Mouse (Mus musculus): ENCODE results near the gene Stac3. TPM values are rescaled to one million over a fixed set of nuclear protein-coding genes. Genes with fewer than 3 reads are reported as not detected.

Gene Stac3
- total and polyA plus RNA-seq, 3 experiments: 0.08 to 0.79 (median 0.50) TPM

GRCm38 (mm10) chr10:127490160-127491127 lies 11.0 kb upstream of the Stac3 start:
- Histone ChIP-seq H3K27me3 (replicated peaks) (no peaks in the 10 kb centered on the region), H3K4me3 (replicated peaks in 1 of 3; ENCODE audit: low read depth in 2 of 3, low read length in 2 of 3, poor library complexity in 1 of 3) (no peak overlapping the region), H3K36me3 (replicated peaks in 1 of 2; ENCODE audit: control insufficient read depth in 1 of 2, insufficient read depth in 1 of 2, low read length in 1 of 2) (peaks cover 51 to 85% of the 10 kb centered on the region in 2 experiments), H3K4me2 (ENCODE audit: insufficient read depth, low read depth, poor library complexity, severe bottlenecking) (no peak overlapping the region), H3K27ac (ENCODE audit: insufficient read depth, low read depth) (no peak overlapping the region), H3K9me3 (replicated peaks; ENCODE audit: low read length) (no peaks in the 10 kb centered on the region), H3K9ac (ENCODE audit: insufficient read depth, low read depth) (no peak overlapping the region), H3K79me2 (replicated peaks; ENCODE audit: control insufficient read depth, extremely low read depth, insufficient read depth, poor library complexity, severe bottlenecking) (no peaks in the 10 kb centered on the region), H3K4me1 (ENCODE audit: control insufficient read depth in 1 of 2, insufficient read depth in 2 of 2) (peaks cover 0 to 3% of the 10 kb centered on the region in 2 experiments; a peak in 1 of 4 replicates)
- no peak for DNase-seq (ENCODE audit: extremely low read depth)
- in situ Hi-C loops (cut with MboI; ENCODE audit: low pct_ligation_motif_present, low pct_unique_long_range_greater_than_20kb, low sequenced_read_pairs) (no loop called here), dilution Hi-C loops (cut with MboI; ENCODE audit: extremely low pct_ligation_motif_present, extremely low pct_unique_long_range_greater_than_20kb, low sequenced_read_pairs) (no loop called here)
- TF ChIP-seq GABPA (IDR thresholded peaks at IDR 0.05; ENCODE audit: insufficient replicate concordance, low read depth, low read length): no peak
- no peak for TF ChIP-seq ELF1 (IDR thresholded peaks at IDR 0.05; ENCODE audit: low read depth, low read length)
- TF ChIP-seq UBTF (IDR thresholded peaks at IDR 0.05; ENCODE audit: low read depth, low read length): no peak
- no peak for TF ChIP-seq ETS1 (conservative IDR thresholded peaks at IDR 0.05; ENCODE audit: low read depth, low read length)
- no peak for TF ChIP-seq USF1 (IDR thresholded peaks at IDR 0.05; ENCODE audit: low read depth, low read length)
- no peak for TF ChIP-seq HCFC1 (IDR thresholded peaks at IDR 0.05; ENCODE audit: low read depth, low read length)
- no peak for TF ChIP-seq KAT2A (IDR thresholded peaks at IDR 0.05; ENCODE audit: insufficient replicate concordance, low read length)
- no peak for TF ChIP-seq RAD21 (IDR thresholded peaks at IDR 0.05; ENCODE audit: low read depth, low read length)
- no peak for TF ChIP-seq MYC (IDR thresholded peaks at IDR 0.05; ENCODE audit: low read depth, low read length)
- TF ChIP-seq MXI1 (IDR thresholded peaks at IDR 0.05; ENCODE audit: low read depth, low read length): no peak
- TF ChIP-seq MAX (IDR thresholded peaks at IDR 0.05; ENCODE audit: low read length): no peak
- no peak for TF ChIP-seq SMC3 (IDR thresholded peaks at IDR 0.05; ENCODE audit: low read depth, low read length)
- no peak for TF ChIP-seq ZKSCAN1 (IDR thresholded peaks at IDR 0.05; ENCODE audit: borderline replicate concordance, low read depth, low read length)
- no peak for TF ChIP-seq CTCF (conservative IDR thresholded peaks at IDR 0.05 in 1 of 2, IDR thresholded peaks at IDR 0.05 in 1 of 2; ENCODE audit: low read depth in 2 of 2, low read length in 2 of 2)
- TF ChIP-seq BHLHE40 (IDR thresholded peaks at IDR 0.05; ENCODE audit: low read depth, low read length): no peak
- no peak for TF ChIP-seq IRF4 (IDR thresholded peaks at IDR 0.05; ENCODE audit: low read depth, low read length)
- no peak for TF ChIP-seq MEF2A (IDR thresholded peaks at IDR 0.05; ENCODE audit: borderline replicate concordance, low read depth, low read length)
- TF ChIP-seq ZC3H11A (IDR thresholded peaks at IDR 0.05; ENCODE audit: low read depth, low read length): no peak
- no peak for TF ChIP-seq ZMIZ1 (IDR thresholded peaks at IDR 0.05; ENCODE audit: low read depth, low read length)
